Mouse (Mus musculus) ES-Bruce4 (cell line): Measurements from ENCODE around the gene Slc35a3.

Experiments
- CTCF ChIP-seq: IDR thresholded peaks from one replicate; pipeline ENCODE4 v1.8.1; 2011; ENCODE audit warnings: low read depth, low read length
- POLR2A ChIP-seq: IDR thresholded peaks from one replicate; pipeline ENCODE4 v1.8.1; 2011; ENCODE audit warnings: low read length; ENCODE audit not compliant: insufficient read depth

- peak; percentile 79 for TF ChIP-seq CTCF
- no peak for TF ChIP-seq POLR2A
Observed at GRCm38 (mm10) chr3:116748391-116749170, 36.0 kb upstream of the Slc35a3 start.
